Mouse (Mus musculus) liver, embryonic 14 days (tissue): ENCODE results near the gene Cyp2b10. TPM values are rescaled to one million over a fixed set of nuclear protein-coding genes. Genes with fewer than 3 reads are reported as not detected.

Experiments
- polyA plus RNA-seq: library from polyadenylated mRNA; depleted of rRNA; stranded (reverse); fragments of >200 nt; gene quantifications from 2 replicates; pipeline ENCODE4 v1.2.3, GENCODE M21; 2012; rRNA removed

Gene Cyp2b10
- polyA plus RNA-seq, result 0.01 TPM in 2 replicates

DNA sequence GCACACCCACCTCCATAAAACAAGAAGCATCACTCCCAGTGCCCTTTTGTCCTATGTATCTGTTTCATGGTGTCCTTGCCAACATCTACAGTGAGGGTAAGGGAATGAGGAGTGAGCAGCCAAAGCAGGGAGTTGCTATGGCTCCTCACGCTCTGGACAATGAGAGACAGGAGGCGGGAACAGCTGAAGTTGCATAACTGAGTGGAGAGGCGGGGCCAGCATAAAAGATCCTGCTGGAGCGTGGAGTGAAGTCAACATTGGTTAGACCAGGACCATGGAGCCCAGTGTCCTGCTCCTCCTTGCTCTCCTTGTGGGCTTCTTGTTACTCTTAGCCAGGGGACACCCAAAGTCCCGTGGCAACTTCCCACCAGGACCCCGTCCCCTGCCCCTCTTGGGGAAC, at the start of gene Cyp2b10:
Cyp2b10 (plus strand) TSS at position 210 of the 400 bp plus-strand sequence.

Other genes starting within 250 kb of the Cyp2b10 start
- 17.9 and 19.0 TPM in 2 replicates for gene Bckdha, start 238.6 kb upstream of the Cyp2b10 start, polyA plus RNA-seq
- 31.7 and 35.9 TPM in 2 replicates for gene Exosc5, start 238.5 kb upstream of the Cyp2b10 start, polyA plus RNA-seq
- 0.15 and 0.33 TPM in 2 replicates for gene Tmem91, start 222.5 kb upstream of the Cyp2b10 start, polyA plus RNA-seq
- 18.9 and 21.0 TPM in 2 replicates for gene B9d2, start 216.8 kb upstream of the Cyp2b10 start, polyA plus RNA-seq
- gene Tgfb1, start 210.6 kb upstream of the Cyp2b10 start, polyA plus RNA-seq, result 13.6 and 20.5 TPM in 2 replicates
- gene Ccdc97, start 178.5 kb upstream of the Cyp2b10 start, polyA plus RNA-seq, result 14.8 and 16.3 TPM in 2 replicates
- gene Hnrnpul1, start 142.9 kb upstream of the Cyp2b10 start, polyA plus RNA-seq, result 23.4 and 28.7 TPM in 2 replicates
- 5.3 and 6.2 TPM in 2 replicates for gene Axl, start 108.9 kb upstream of the Cyp2b10 start, polyA plus RNA-seq
- gene Cyp2s1, start 80.7 kb upstream of the Cyp2b10 start, polyA plus RNA-seq, result 0.18 and 0.30 TPM in 2 replicates
- gene Cyp2b13, start 163.9 kb downstream of the Cyp2b10 start, polyA plus RNA-seq, result 0.11 and 0.15 TPM in 2 replicates